Mouse (Mus musculus) embryonic facial prominence, embryonic 13.5 days (tissue): ENCODE data around the gene Ybx2. TPM values are rescaled to one million over a fixed set of nuclear protein-coding genes. Genes with fewer than 3 reads are reported as not detected.

Experiments used
- ATAC-seq: fragments of 200-750 bp; cut with Nextera tagmentation; 2 replicates; pipeline ENCODE4 v1.8.0; 2017; ENCODE audit warnings: low read depth; ENCODE audit not compliant: insufficient number of reproducible peaks, insufficient read depth, low FRiP score, low TSS enrichment
- H3K27ac ChIP-seq: fragments of 300-500 bp; sonication (generic); 2 replicates; pipeline ENCODE4 v1.5.1; 2015; ENCODE audit warnings: moderate library complexity, mild to moderate bottlenecking, inconsistent platforms
- H3K27me3 ChIP-seq: fragments of 300-500 bp; sonication (generic); 2 replicates; pipeline ENCODE4 v1.6.1; 2015; ENCODE audit warnings: mild to moderate bottlenecking, inconsistent platforms
- H3K36me3 ChIP-seq: fragments of 300-500 bp; sonication (generic); 2 replicates; pipeline ENCODE4 v1.6.1; 2015; ENCODE audit warnings: mild to moderate bottlenecking, inconsistent platforms
- H3K4me1 ChIP-seq: fragments of 300-500 bp; sonication (generic); 2 replicates; pipeline ENCODE4 v1.6.1; 2015; ENCODE audit warnings: inconsistent platforms
- H3K4me2 ChIP-seq: fragments of 300-500 bp; sonication (generic); 2 replicates; pipeline ENCODE4 v1.6.1; 2015; ENCODE audit warnings: moderate library complexity, mild to moderate bottlenecking, inconsistent platforms
- H3K4me3 ChIP-seq: fragments of 300-500 bp; sonication (generic); 2 replicates; pipeline ENCODE4 v1.5.1; 2015; ENCODE audit warnings: mild to moderate bottlenecking, inconsistent platforms
- H3K9ac ChIP-seq: fragments of 300-500 bp; sonication (generic); 2 replicates; pipeline ENCODE4 v1.6.1; 2015; ENCODE audit warnings: mild to moderate bottlenecking, inconsistent platforms
- H3K9me3 ChIP-seq: fragments of 300-500 bp; sonication (generic); 2 replicates; pipeline ENCODE4 v1.6.1; 2016; ENCODE audit warnings: inconsistent platforms
- WGBS: fragments of 180-500 bp; shearing (Covaris S2); methylation state at CpG from one replicate; pipeline ENCODE4 v1.1.7; 2015; ENCODE audit warnings: mixed read lengths; 5-methylcytosine and 5-hydroxymethylcytosine counted together
- microRNA-seq: library from miRNA; unstranded; fragments of <30 nt; microRNA quantifications from one replicate; pipeline ENCODE4, GENCODE M21; 2016
- polyA plus RNA-seq: library from polyadenylated mRNA; unstranded; fragments of >200 nt; fragmentation: Nextera tagmentation; extraction: Ambion mirVana; gene quantifications from 2 replicates; pipeline ENCODE4 v1.2.1, GENCODE M21; 2015

Ybx2 gene
- polyA plus RNA-seq, 1 experiment from 2014 or later: 7.5 TPM

GRCm38 (mm10) chr11:69984431-69984830, 48.8 kb downstream of the Ybx2 start:
- no peak overlapping the region for H3K4me3 ChIP-seq
- peaks cover 24% of the 10 kb centered on the region for H3K4me1 ChIP-seq
- H3K27ac ChIP-seq: no peak overlapping the region
- no peaks in the 10 kb centered on the region for H3K27me3 ChIP-seq
- peaks cover 59% of the 10 kb centered on the region for H3K36me3 ChIP-seq
- H3K9me3 ChIP-seq: no peaks in the 10 kb centered on the region
- WGBS: 90% methylated on average over 8 of the region's 8 CpGs
- H3K4me2 ChIP-seq: no peak overlapping the region
- no peak overlapping the region for H3K9ac ChIP-seq
- ATAC-seq: no peak

GRCm38 (mm10) chr11:69989949-69990348, 54.4 kb downstream of the Ybx2 start:
- H3K4me2 ChIP-seq: no peak overlapping the region
- H3K27me3 ChIP-seq: no peaks in the 10 kb centered on the region
- 93% methylated on average over 8 of the region's 8 CpGs for WGBS
- ATAC-seq: no peak
- no peak overlapping the region for H3K4me3 ChIP-seq
- peak overlapping the region; percentile 94; the same call in 1 of the 2 replicates for H3K27ac ChIP-seq
- H3K4me1 ChIP-seq: peaks cover 24% of the 10 kb centered on the region
- peaks cover 68% of the 10 kb centered on the region for H3K36me3 ChIP-seq
- H3K9me3 ChIP-seq: no peaks in the 10 kb centered on the region
- H3K9ac ChIP-seq: no peak overlapping the region

Small RNA genes within 50 kb of the gene (microRNA-seq; reads per million reads assigned to microRNA genes)
- not detected for gene Gm44349

Other genes starting within 250 kb of the Ybx2 start
- 5.7 and 6.4 TPM in 2 replicates for gene Tnfsf12, start 239.9 kb upstream of the Ybx2 start, polyA plus RNA-seq
- gene Tnfsfm13, start 239.7 kb upstream of the Ybx2 start, polyA plus RNA-seq: 2.8 and 3.8 TPM in 2 replicates
- 27.3 and 31.3 TPM in 2 replicates for gene Polr2a, start 177.2 kb upstream of the Ybx2 start, polyA plus RNA-seq
- not detected in 2 replicates for gene Slc35g3, start 173.8 kb upstream of the Ybx2 start, polyA plus RNA-seq
- 3.5 and 4.8 TPM in 2 replicates for gene Zbtb4, start 169.9 kb upstream of the Ybx2 start, polyA plus RNA-seq
- 5.4 and 5.7 TPM in 2 replicates for gene Chrnb1, start 139.9 kb upstream of the Ybx2 start, polyA plus RNA-seq
- gene Fgf11, start 133.9 kb upstream of the Ybx2 start, polyA plus RNA-seq: 3.6 TPM in 2 replicates
- 4.0 and 4.7 TPM in 2 replicates for gene Tmem102, start 130.2 kb upstream of the Ybx2 start, polyA plus RNA-seq
- gene Gm39566, start 120.5 kb upstream of the Ybx2 start, polyA plus RNA-seq: not detected in 2 replicates
- gene Spem2, start 117.3 kb upstream of the Ybx2 start, polyA plus RNA-seq: not detected in 2 replicates
- gene Spem1, start 113.6 kb upstream of the Ybx2 start, polyA plus RNA-seq: 0.26 TPM in 1 of 2 replicates, not detected in the other
- 14.1 and 15.2 TPM in 2 replicates for gene Nlgn2, start 98.0 kb upstream of the Ybx2 start, polyA plus RNA-seq
- 358 and 423 TPM in 2 replicates for gene Tmem256, start 97.3 kb upstream of the Ybx2 start, polyA plus RNA-seq
- gene Plscr3, start 89.4 kb upstream of the Ybx2 start, polyA plus RNA-seq: 145 and 154 TPM in 2 replicates
- 4.9 and 5.3 TPM in 2 replicates for gene Tnk1, start 77.1 kb upstream of the Ybx2 start, polyA plus RNA-seq
- gene Tmem95, start 57.8 kb upstream of the Ybx2 start, polyA plus RNA-seq: not detected in 2 replicates
- 3.8 and 4.4 TPM in 2 replicates for gene Kctd11, start 54.4 kb upstream of the Ybx2 start, polyA plus RNA-seq
- gene Acap1, start 40.3 kb upstream of the Ybx2 start, polyA plus RNA-seq: 0.74 and 1.6 TPM in 2 replicates
- 14.8 and 15.6 TPM in 2 replicates for gene 2810408A11Rik, start 34.8 kb upstream of the Ybx2 start, polyA plus RNA-seq
- 12.3 and 12.6 TPM in 2 replicates for gene Neurl4, start 34.7 kb upstream of the Ybx2 start, polyA plus RNA-seq
- gene Gps2, start 21.9 kb upstream of the Ybx2 start, polyA plus RNA-seq: 79.5 and 85.5 TPM in 2 replicates
- gene Eif5a, start 13.8 kb upstream of the Ybx2 start, polyA plus RNA-seq: 1,558 and 1,689 TPM in 2 replicates
- 33.3 and 33.5 TPM in 2 replicates for gene Slc2a4, start 12.4 kb downstream of the Ybx2 start, polyA plus RNA-seq
- 30.3 and 34.9 TPM in 2 replicates for gene Cldn7, start 29.0 kb downstream of the Ybx2 start, polyA plus RNA-seq
- 30.0 and 30.9 TPM in 2 replicates for gene Ctdnep1, start 45.4 kb downstream of the Ybx2 start, polyA plus RNA-seq
- 125 and 127 TPM in 2 replicates for gene Elp5, start 46.7 kb downstream of the Ybx2 start, polyA plus RNA-seq
- 511 and 542 TPM in 2 replicates for gene Gabarap, start 55.3 kb downstream of the Ybx2 start, polyA plus RNA-seq
- gene Phf23, start 60.0 kb downstream of the Ybx2 start, polyA plus RNA-seq: 87.8 and 93.3 TPM in 2 replicates
- gene Dvl2, start 64.8 kb downstream of the Ybx2 start, polyA plus RNA-seq: 55.0 and 56.8 TPM in 2 replicates
- gene Acadvl, start 79.6 kb downstream of the Ybx2 start, polyA plus RNA-seq: 78.2 and 82.3 TPM in 2 replicates
- 13.1 and 13.5 TPM in 2 replicates for gene Dlg4, start 81.1 kb downstream of the Ybx2 start, polyA plus RNA-seq
- 0.24 and 0.47 TPM in 2 replicates for gene Asgr1, start 118.3 kb downstream of the Ybx2 start, polyA plus RNA-seq
- gene Asgr2, start 156.8 kb downstream of the Ybx2 start, polyA plus RNA-seq: not detected in 2 replicates
- gene Mgl2, start 194.5 kb downstream of the Ybx2 start, polyA plus RNA-seq: 0.25 and 0.50 TPM in 2 replicates
- 1.3 TPM in 2 replicates for gene Clec10a, start 220.4 kb downstream of the Ybx2 start, polyA plus RNA-seq